Mouse (Mus musculus) thymus, adult 2 months (tissue): ENCODE measurements around the gene Vmn2r124.

Experiments used
- CTCF ChIP-seq: fragments of 200-500 bp; IDR thresholded peaks from 2 replicates; pipeline ENCODE4 v1.5.1; 2012; ENCODE audit warnings: mild to moderate bottlenecking, control low read depth, low read length, moderate library complexity, borderline replicate concordance; ENCODE audit not compliant: control insufficient read depth, poor library complexity, insufficient read depth; ENCODE audit errors: extremely low read depth
- POLR2A ChIP-seq: fragments of 200-500 bp; IDR thresholded peaks from 2 replicates; pipeline ENCODE4 v1.6.1; 2012; ENCODE audit warnings: mild to moderate bottlenecking, low read length, control low read depth, moderate library complexity; ENCODE audit not compliant: control insufficient read depth, poor library complexity, insufficient read depth; ENCODE audit errors: extremely low read depth

- no peak for TF ChIP-seq POLR2A
- no peak for TF ChIP-seq CTCF
These were observed 44.5 kb upstream of the Vmn2r124 start for GRCm38 (mm10) chr17:18004752-18005151.
